Mouse (Mus musculus): ENCODE results near the gene 5730522E02Rik. TPM values are rescaled to one million over a fixed set of nuclear protein-coding genes. Genes with fewer than 3 reads are reported as not detected.

The 5730522E02Rik gene
- total RNA-seq (2015) (0.69 TPM in 1 of 2 replicates, not detected in the other), total RNA-seq (2017) (not detected in 2 replicates)

GRCm38 (mm10) chr11:26210582-26211180 is at the start of gene 5730522E02Rik:
TSS of gene 5730522E02Rik (minus strand) at chr11:26210763.
- peak; percentile 9; the same call in 1 of the 2 replicates for ATAC-seq (ENCODE audit: poor library complexity, severe bottlenecking)

GRCm38 (mm10) chr11:26236540-26236939 is 26.0 kb upstream of the 5730522E02Rik start:
- ATAC-seq (ENCODE audit: poor library complexity, severe bottlenecking): peak; percentile 54; the same call in 1 of the 2 replicates

GRCm38 (mm10) chr11:26229895-26230294 is 19.3 kb upstream of the 5730522E02Rik start:
- ATAC-seq (ENCODE audit: poor library complexity, severe bottlenecking): no peak

GRCm38 (mm10) chr11:26213643-26214042 is 3.1 kb upstream of the 5730522E02Rik start:
- peak; percentile 71 for ATAC-seq (ENCODE audit: poor library complexity, severe bottlenecking)

GRCm38 (mm10) chr11:26209811-26210581 is 567 bp downstream of the 5730522E02Rik start:
- ATAC-seq (ENCODE audit: poor library complexity, severe bottlenecking): peak; percentile 75

DNA sequence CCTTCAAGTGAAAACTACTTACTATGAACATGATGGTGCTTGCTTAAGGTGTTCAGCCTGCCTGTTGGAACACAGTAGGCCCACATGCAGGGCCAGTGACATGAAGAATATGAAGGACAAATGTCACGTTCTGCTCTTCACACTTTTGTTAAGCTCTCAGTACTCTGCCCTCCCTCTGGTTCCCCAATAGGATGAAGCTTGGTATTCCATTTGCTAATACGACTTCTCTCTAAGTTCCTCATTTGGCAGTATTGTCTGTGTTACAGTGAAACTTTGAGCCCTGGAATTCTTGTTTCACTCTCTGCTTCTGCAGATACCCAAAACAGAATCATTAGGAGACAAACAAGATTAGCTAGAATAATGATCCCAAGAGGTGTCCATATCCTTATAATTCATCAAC is 7.1 kb downstream of the 5730522E02Rik start:
- ATAC-seq (ENCODE audit: poor library complexity, severe bottlenecking): peak; percentile 69

DNA sequence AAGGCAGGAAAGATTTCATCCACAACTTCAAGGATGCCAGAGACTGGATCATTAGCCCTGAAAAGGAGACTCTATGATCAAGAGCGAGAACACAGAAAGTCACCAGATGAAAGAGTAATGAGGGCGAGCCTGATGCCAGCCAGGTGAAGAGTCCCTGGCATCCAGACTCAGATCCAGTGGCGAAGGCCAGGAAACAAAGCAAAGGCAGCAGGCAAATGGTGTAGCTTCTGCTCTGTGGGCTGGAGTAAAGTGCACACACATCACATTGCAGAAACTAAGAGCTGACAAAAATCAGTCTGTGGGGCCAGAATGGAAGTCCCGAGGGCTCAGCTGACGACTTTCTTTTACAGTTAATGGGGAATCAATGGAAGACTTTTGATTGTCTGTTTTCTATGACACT is 7.7 kb downstream of the 5730522E02Rik start:
- ATAC-seq (ENCODE audit: poor library complexity, severe bottlenecking): no peak

GRCm38 (mm10) chr11:26201778-26202097 is 8.8 kb downstream of the 5730522E02Rik start:
- ATAC-seq (ENCODE audit: poor library complexity, severe bottlenecking): no peak

DNA sequence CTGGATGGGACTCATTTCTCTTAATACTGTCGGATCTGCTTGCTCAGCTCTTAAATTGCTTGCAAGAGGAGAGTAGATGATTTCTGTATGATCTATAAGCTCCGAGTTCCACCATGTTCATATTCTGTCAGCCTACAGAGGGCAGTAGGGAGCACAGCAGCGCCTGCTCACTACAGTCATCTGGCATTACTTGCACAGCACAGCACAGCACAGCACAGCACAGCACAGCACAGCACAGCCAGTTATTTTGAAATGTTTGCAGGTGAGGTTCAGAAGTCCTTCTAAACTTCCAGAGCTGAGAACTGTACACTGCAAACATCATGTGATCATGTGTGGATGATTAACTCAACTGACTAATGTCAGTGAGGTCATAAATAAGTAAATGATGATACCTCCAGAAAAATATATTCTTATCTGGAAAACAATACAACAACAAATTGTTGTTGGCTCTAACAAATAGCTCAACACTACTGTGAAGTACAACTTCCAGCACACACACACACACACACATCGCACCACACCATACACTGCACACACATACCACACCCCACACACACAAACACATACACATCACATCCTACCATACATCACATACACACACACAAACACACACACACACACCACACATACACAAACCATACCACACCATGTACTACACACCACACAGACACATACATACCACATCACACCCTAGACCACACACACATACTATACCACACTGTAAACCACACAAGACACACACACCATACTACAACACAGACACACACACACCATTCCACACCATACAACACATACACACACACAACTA is 9.4 kb downstream of the 5730522E02Rik start:
- peak; percentile 93 for ATAC-seq (ENCODE audit: poor library complexity, severe bottlenecking)

DNA sequence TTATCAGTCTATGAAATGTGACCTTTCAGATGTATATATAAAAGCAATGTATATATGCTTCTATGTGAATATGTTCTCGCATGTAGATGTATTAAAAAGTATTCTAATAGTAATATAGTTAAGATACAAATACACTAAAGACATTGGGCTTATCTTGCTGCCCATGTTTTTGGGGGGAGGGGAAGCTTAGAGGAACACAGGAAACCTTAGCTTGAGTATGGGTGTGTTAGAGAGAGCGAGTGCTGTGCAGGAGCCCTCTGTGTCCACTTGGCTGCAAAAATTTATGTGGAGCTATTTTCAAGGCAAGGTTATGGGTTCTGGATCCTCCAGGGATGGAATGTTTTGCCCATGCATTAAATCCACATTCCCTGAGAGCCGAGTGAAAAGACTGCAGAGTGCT is 15.1 kb downstream of the 5730522E02Rik start:
- no peak for ATAC-seq (ENCODE audit: poor library complexity, severe bottlenecking)

GRCm38 (mm10) chr11:26187231-26187967 is 23.2 kb downstream of the 5730522E02Rik start:
- no peak for ATAC-seq (ENCODE audit: poor library complexity, severe bottlenecking)

GRCm38 (mm10) chr11:26170572-26170971 is 40.0 kb downstream of the 5730522E02Rik start:
- no peak for ATAC-seq (ENCODE audit: poor library complexity, severe bottlenecking)

DNA sequence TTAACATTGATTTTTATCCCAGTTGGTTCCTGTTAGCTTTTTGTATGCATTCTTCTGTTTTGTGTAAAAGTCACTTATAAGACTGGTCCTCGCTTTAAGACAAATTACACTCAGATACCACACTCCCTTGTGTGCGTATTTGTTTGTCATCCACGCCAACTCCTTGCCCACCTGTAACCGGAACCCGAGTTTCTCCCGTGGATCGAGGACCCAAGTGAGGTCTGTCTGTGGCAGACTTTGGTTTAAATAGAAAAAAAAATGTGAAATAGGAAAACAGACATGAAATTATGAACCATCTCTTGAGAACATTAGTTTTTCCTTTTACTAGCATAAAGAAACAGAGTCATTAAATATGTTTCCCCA is 43.0 kb downstream of the 5730522E02Rik start:
- no peak for ATAC-seq (ENCODE audit: poor library complexity, severe bottlenecking)

DNA sequence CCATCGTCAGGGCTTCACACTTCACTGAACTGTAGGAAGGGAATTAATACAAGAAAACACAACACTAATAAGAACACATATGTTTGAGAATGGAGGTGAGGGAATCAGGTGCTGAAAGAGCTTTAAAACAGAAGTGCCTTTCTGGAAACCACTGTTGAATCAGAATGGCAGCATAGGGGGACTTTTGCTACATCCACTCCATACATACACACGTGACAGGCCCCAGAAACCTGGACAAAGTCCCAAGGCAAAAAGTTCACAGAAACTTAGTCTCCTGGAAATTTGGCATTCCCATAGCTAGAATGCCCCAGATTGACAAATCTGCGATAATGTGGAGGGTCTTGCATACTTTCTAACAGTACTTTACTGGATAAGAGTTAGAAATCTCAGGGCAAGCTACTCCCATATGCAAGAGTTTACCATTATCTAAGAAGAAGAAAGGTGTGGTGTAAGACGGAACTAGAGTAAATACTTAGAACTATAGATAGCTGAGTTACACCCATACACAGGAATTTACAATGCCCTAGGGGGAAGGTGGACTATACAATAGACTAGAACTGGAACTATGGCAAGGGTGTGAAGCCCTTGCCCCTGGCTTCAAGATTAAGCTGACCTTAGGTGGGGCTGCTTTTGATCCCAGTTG is 43.5 kb downstream of the 5730522E02Rik start:
- ATAC-seq (ENCODE audit: poor library complexity, severe bottlenecking): no peak

- peak; percentile 35 for ATAC-seq (ENCODE audit: poor library complexity, severe bottlenecking)
These were observed 45.8 kb downstream of the 5730522E02Rik start for GRCm38 (mm10) chr11:26164651-26165259.

- no peak for ATAC-seq (ENCODE audit: poor library complexity, severe bottlenecking)
These were observed 49.2 kb downstream of the 5730522E02Rik start for GRCm38 (mm10) chr11:26161354-26161753.

- no peak for ATAC-seq (ENCODE audit: poor library complexity, severe bottlenecking)
These were observed 51.5 kb downstream of the 5730522E02Rik start for GRCm38 (mm10) chr11:26159033-26159432.

DNA sequence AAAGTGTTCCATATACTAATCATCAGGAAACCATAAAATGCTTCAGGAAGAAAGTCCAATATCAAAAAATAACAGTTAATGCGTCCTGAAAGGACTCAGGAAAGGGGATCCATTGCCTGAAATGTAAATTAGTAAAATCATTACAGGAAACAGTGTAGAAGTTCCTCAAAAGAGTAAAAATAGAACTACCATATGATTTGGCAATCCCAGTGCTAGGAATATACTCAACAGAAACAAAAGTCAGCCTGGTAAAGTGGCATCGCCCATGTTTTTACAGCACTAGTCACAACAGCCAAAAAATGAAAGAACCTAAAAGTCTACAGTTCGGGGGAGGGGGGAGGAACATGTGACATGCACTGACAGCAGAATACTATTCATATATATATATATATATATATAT is 70.5 kb downstream of the 5730522E02Rik start:
- ATAC-seq (ENCODE audit: poor library complexity, severe bottlenecking): peak; percentile 93

DNA sequence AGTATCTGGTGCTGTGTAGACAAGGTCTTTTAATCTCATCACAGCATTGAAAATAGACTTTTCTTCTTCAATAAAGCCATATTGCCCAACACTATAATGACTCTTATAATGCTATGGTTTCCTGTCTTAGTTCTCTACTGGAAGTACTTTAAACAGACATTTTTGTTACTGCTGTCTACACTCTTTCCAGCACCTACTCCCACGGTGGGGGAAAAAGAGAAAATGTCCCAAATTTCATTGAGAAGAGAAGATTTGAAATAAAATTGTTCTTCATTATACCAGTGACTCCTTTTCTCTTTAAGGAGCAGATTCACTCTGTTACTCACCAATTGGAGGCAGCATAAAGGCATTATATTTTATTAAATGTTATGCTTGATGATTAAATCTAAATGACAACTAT is 72.5 kb downstream of the 5730522E02Rik start:
- no peak for ATAC-seq (ENCODE audit: poor library complexity, severe bottlenecking)

- ATAC-seq (ENCODE audit: poor library complexity, severe bottlenecking): no peak
These were observed 79.7 kb downstream of the 5730522E02Rik start for GRCm38 (mm10) chr11:26130911-26131310.
